Mouse (Mus musculus) neural tube, embryonic 13.5 days (tissue): Measurements from ENCODE around the gene Pde4dip. TPM values are rescaled to one million over a fixed set of nuclear protein-coding genes. Genes with fewer than 3 reads are reported as not detected.

Source experiments
- ATAC-seq: fragments of 200-750 bp; cut with Nextera tagmentation; 2 replicates; pipeline ENCODE4 v1.8.0; 2017; ENCODE audit warnings: low read depth, mild to moderate bottlenecking, moderate TSS enrichment, moderate library complexity
- H3K27ac ChIP-seq: fragments of 300-500 bp; sonication (generic); replicated peaks from 2 replicates; pipeline ENCODE4 v1.5.1; 2015; ENCODE audit warnings: moderate library complexity, mild to moderate bottlenecking, inconsistent platforms
- H3K27me3 ChIP-seq: fragments of 300-500 bp; sonication (generic); 2 replicates; pipeline ENCODE4 v1.6.1; 2015; ENCODE audit warnings: mild to moderate bottlenecking, inconsistent platforms
- H3K36me3 ChIP-seq: fragments of 300-500 bp; sonication (generic); 2 replicates; pipeline ENCODE4 v1.6.1; 2015; ENCODE audit warnings: mild to moderate bottlenecking, inconsistent platforms
- H3K4me1 ChIP-seq: fragments of 300-500 bp; sonication (generic); replicated peaks from 2 replicates; pipeline ENCODE4 v1.6.1; 2015; ENCODE audit warnings: inconsistent platforms
- H3K4me2 ChIP-seq: fragments of 300-500 bp; sonication (generic); 2 replicates; pipeline ENCODE4 v1.6.1; 2015; ENCODE audit warnings: inconsistent platforms, mild to moderate bottlenecking, moderate library complexity
- H3K4me3 ChIP-seq: fragments of 300-500 bp; sonication (generic); 2 replicates; pipeline ENCODE4 v1.5.1; 2015; ENCODE audit warnings: mild to moderate bottlenecking, inconsistent platforms
- H3K9ac ChIP-seq: fragments of 300-500 bp; sonication (generic); 2 replicates; pipeline ENCODE4 v1.6.1; 2015; ENCODE audit warnings: moderate library complexity, mild to moderate bottlenecking, inconsistent platforms
- H3K9me3 ChIP-seq: fragments of 300-500 bp; sonication (generic); 2 replicates; pipeline ENCODE4 v1.6.1; 2016; ENCODE audit warnings: inconsistent platforms
- WGBS: fragments of 180-500 bp; shearing (Covaris S2); methylation state at CpG from one replicate; pipeline ENCODE4 v1.1.7; 2015; 5-methylcytosine and 5-hydroxymethylcytosine counted together
- polyA plus RNA-seq: library from polyadenylated mRNA; unstranded; fragments of >200 nt; fragmentation: Nextera tagmentation; extraction: Ambion mirVana; gene quantifications from 2 replicates; pipeline ENCODE4 v1.2.1, GENCODE M21; 2015

Gene Pde4dip
- polyA plus RNA-seq, 1 experiment from 2014 or later = 66.6 TPM

GRCm38 (mm10) chr3:97930141-97930786 is 41.8 kb upstream of the Pde4dip start:
- WGBS = 65% methylated on average over 12 of the region's 12 CpGs
- no peak for ATAC-seq
- no peak overlapping the region for H3K4me3 ChIP-seq
- no peaks in the 10 kb centered on the region for H3K9me3 ChIP-seq
- H3K36me3 ChIP-seq = no peaks in the 10 kb centered on the region
- H3K27me3 ChIP-seq = no peaks in the 10 kb centered on the region; the same call in 1 of the 2 replicates
- H3K4me1 ChIP-seq = peaks cover 36% of the 10 kb centered on the region
- no peak overlapping the region for H3K27ac ChIP-seq
- H3K9ac ChIP-seq = no peak overlapping the region
- H3K4me2 ChIP-seq = no peak overlapping the region

GRCm38 (mm10) chr3:97928968-97929858 is 40.7 kb upstream of the Pde4dip start:
- no peak overlapping the region for H3K27ac ChIP-seq
- WGBS = 64% methylated on average over 9 of the region's 9 CpGs
- H3K27me3 ChIP-seq = no peaks in the 10 kb centered on the region
- peaks cover 36% of the 10 kb centered on the region for H3K4me1 ChIP-seq
- no peak overlapping the region for H3K9ac ChIP-seq
- H3K36me3 ChIP-seq = peaks cover 2% of the 10 kb centered on the region; the same call in 1 of the 2 replicates
- no peaks in the 10 kb centered on the region for H3K9me3 ChIP-seq
- ATAC-seq = peak; percentile 60; the same call in 1 of the 2 replicates
- H3K4me2 ChIP-seq = no peak overlapping the region
- no peak overlapping the region for H3K4me3 ChIP-seq

- no peaks in the 10 kb centered on the region for H3K27me3 ChIP-seq
- no peaks in the 10 kb centered on the region for H3K9me3 ChIP-seq
- peaks cover 24% of the 10 kb centered on the region for H3K4me1 ChIP-seq
- ATAC-seq = no peak
- WGBS = 82% methylated on average over 4 of the region's 4 CpGs
- H3K27ac ChIP-seq = no peak overlapping the region
- peaks cover 19% of the 10 kb centered on the region for H3K36me3 ChIP-seq
- no peak overlapping the region for H3K9ac ChIP-seq
- no peak overlapping the region for H3K4me2 ChIP-seq
- H3K4me3 ChIP-seq = no peak overlapping the region
These were observed 38.8 kb upstream of the Pde4dip start for GRCm38 (mm10) chr3:97927322-97927721.

- Histone ChIP-seq H3K36me3 (peaks cover 29% of the 10 kb centered on the region), H3K4me3 (no peak overlapping the region), H3K27ac (no peak overlapping the region), H3K27me3 (no peaks in the 10 kb centered on the region), H3K4me1 (0 out of 2 replicates have a peak, but pooled peaks cover 4% of the 10 kb centered on the region), H3K4me2 (no peak overlapping the region), H3K9me3 (no peaks in the 10 kb centered on the region), H3K9ac (no peak overlapping the region)
- no peak for ATAC-seq
- 88% methylated on average over 2 of the region's 2 CpGs for WGBS
These were observed 36.7 kb upstream of the Pde4dip start for GRCm38 (mm10) chr3:97925246-97925645.

GRCm38 (mm10) chr3:97918885-97919550 is 30.5 kb upstream of the Pde4dip start:
- Histone ChIP-seq H3K9me3 (no peaks in the 10 kb centered on the region), H3K27ac (no peak overlapping the region), H3K36me3 (peaks cover 61% of the 10 kb centered on the region), H3K4me1 (no peaks in the 10 kb centered on the region), H3K9ac (no peak overlapping the region), H3K4me3 (no peak overlapping the region), H3K27me3 (no peaks in the 10 kb centered on the region), H3K4me2 (no peak overlapping the region)
- ATAC-seq = no peak
- 93% methylated on average over 10 of the region's 10 CpGs for WGBS

GRCm38 (mm10) chr3:97915081-97915480 is 26.6 kb upstream of the Pde4dip start:
- Histone ChIP-seq H3K27me3 (no peaks in the 10 kb centered on the region), H3K9me3 (no peaks in the 10 kb centered on the region), H3K9ac (no peak overlapping the region), H3K4me3 (no peak overlapping the region), H3K4me1 (no peaks in the 10 kb centered on the region), H3K4me2 (no peak overlapping the region), H3K27ac (no peak overlapping the region), H3K36me3 (peaks cover 42% of the 10 kb centered on the region)
- ATAC-seq = no peak
- WGBS = 73% methylated on average over 4 of the region's 4 CpGs

GRCm38 (mm10) chr3:97911093-97911492 is 22.6 kb upstream of the Pde4dip start:
- H3K27me3 ChIP-seq = no peaks in the 10 kb centered on the region
- peaks cover 37% of the 10 kb centered on the region for H3K36me3 ChIP-seq
- no peaks in the 10 kb centered on the region for H3K4me1 ChIP-seq
- H3K27ac ChIP-seq = no peak overlapping the region
- no peak overlapping the region for H3K4me2 ChIP-seq
- whole genome bisulfite sequencing = 88% methylated on average over 7 of the region's 7 CpGs
- no peak overlapping the region for H3K9ac ChIP-seq
- no peak for ATAC-seq
- no peaks in the 10 kb centered on the region for H3K9me3 ChIP-seq
- no peak overlapping the region for H3K4me3 ChIP-seq

- 64% methylated on average over 2 of the region's 2 CpGs for WGBS
- no peak for ATAC-seq
- H3K4me3 ChIP-seq = no peak overlapping the region
These were observed 21.2 kb upstream of the Pde4dip start for GRCm38 (mm10) chr3:97909737-97910136.

GRCm38 (mm10) chr3:97901586-97901985 is 13.1 kb upstream of the Pde4dip start:
- H3K27ac ChIP-seq = no peak overlapping the region
- H3K36me3 ChIP-seq = no peaks in the 10 kb centered on the region
- ATAC-seq = no peak
- 23% methylated on average over 5 of the region's 5 CpGs for WGBS
- peak overlapping the region; percentile 93 for H3K4me2 ChIP-seq
- H3K4me1 ChIP-seq = peaks cover 32% of the 10 kb centered on the region
- H3K9me3 ChIP-seq = no peaks in the 10 kb centered on the region
- H3K4me3 ChIP-seq = peak overlapping the region; percentile 87
- H3K27me3 ChIP-seq = no peaks in the 10 kb centered on the region
- peak overlapping the region; percentile 92 for H3K9ac ChIP-seq

More at GRCm38 (mm10) chr3:97909737-97910136, 21.2 kb upstream of the Pde4dip start:
- Histone ChIP-seq H3K36me3 (peaks cover 26% of the 10 kb centered on the region), H3K9me3 (no peaks in the 10 kb centered on the region), H3K9ac (no peak overlapping the region), H3K4me2 (no peak overlapping the region), H3K27ac (no peak overlapping the region), H3K4me1 (no peaks in the 10 kb centered on the region), H3K27me3 (no peaks in the 10 kb centered on the region)

- no peaks in the 10 kb centered on the region for H3K36me3 ChIP-seq
- 3% methylated on average over 41 of the region's 41 CpGs for WGBS
These were observed 12.3 kb upstream of the Pde4dip start, which contains the start of gene Sec22b for GRCm38 (mm10) chr3:97900516-97901490. Sec22b (plus strand) TSS chr3:97901190.

GRCm38 (mm10) chr3:97898381-97898780 is 9.9 kb upstream of the Pde4dip start:
- no peak for ATAC-seq
- H3K4me2 ChIP-seq = no peak overlapping the region
- H3K9me3 ChIP-seq = no peaks in the 10 kb centered on the region
- WGBS = 68% methylated on average over 3 of the region's 3 CpGs
- peaks cover 24% of the 10 kb centered on the region for H3K4me1 ChIP-seq
- H3K27ac ChIP-seq = no peak overlapping the region
- peaks cover 2% of the 10 kb centered on the region; the same call in 1 of the 2 replicates for H3K27me3 ChIP-seq
- H3K9ac ChIP-seq = no peak overlapping the region
- no peak overlapping the region for H3K4me3 ChIP-seq
- H3K36me3 ChIP-seq = no peaks in the 10 kb centered on the region

More at GRCm38 (mm10) chr3:97900516-97901490, 12.3 kb upstream of the Pde4dip start, which contains the start of gene Sec22b:
- Histone ChIP-seq H3K27me3 (no peaks in the 10 kb centered on the region), H3K9ac (peak within 1 kb of the TSS; percentile 92), H3K4me1 (peaks cover 32% of the 10 kb centered on the region), H3K27ac (0 out of 2 replicates have a peak within 1 kb of the TSS, but pooled peaks have one; percentile 49), H3K4me3 (peak within 1 kb of the TSS; percentile 87), H3K4me2 (peak within 1 kb of the TSS; percentile 93), H3K9me3 (no peaks in the 10 kb centered on the region)
- peak; percentile 84 for ATAC-seq
